Mouse (Mus musculus) v-Abl transformed pro-B cells (cell line): Measurements from ENCODE around the gene Igf1r.

ENCODE experiments used
- in situ Hi-C, 2 experiments: fragments of 400-800 bp; cut with MboI; formaldehyde crosslinking; loops; one replicate each; pipeline ENCODE4 v1.15.1; 2025; ENCODE audit not compliant: unreplicated experiment in 2 of 2

The Igf1r gene

DNA sequence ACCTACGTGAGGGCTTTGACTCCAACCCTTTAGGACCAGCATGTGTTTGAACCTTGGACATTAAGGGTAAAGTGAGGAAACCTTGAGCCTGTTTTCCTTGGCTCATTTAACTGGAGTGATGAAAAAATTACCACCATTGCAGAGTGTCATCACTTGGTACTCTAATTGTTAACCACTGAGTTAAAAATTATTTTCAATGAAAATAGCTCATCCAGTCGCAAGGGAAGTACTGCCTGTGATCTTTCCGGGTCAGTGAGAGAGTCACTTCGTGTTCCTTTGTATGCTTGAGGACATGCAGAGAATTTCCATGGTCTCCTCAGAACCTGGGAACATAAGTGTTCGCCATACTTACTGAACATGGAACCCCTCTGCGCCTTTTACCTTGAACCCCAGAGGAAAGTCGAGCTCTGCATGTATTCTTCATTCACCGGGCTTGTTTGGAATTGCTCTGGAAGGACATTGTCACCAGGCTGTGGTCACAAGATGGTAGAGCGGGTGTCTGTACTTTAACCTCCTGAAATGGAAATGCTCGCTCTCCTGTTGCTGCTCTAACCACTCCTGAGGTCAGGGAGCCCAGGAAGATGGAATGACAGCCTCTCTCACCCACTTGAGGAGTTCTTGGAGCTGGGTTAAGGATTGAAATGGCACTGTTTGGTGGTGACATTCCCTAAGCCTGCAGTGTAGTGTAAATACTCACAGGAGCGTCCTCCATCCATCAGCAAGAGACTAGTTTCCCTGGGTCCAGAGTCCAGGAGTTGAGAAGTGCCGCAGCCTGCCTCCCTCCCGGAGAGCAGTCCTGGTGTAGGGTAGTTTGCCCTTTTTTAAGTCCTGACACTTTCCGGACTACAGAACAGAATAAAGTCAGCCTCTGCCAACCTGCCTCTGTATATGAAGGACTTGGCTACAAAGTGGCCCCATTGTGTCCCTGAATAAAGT lies 120.2 kb downstream of the Igf1r start:
- in situ Hi-C loops, result no loop called here

DNA sequence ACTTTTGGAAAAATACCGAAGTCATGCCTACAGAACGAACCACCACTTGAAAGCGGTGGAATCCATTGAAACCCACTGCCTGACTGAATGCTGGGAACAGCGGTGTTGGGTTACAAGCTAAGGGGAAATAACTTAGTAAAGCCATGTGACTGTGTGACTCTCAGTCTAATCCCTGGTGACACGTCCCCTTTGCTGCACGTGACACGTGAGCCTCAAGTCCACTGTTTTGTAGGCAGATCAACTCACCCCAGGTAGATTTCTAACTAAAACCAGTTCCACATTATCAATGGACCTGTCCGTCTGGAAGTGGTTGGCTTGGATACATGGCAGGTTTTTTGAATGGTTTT lies 120.8 kb downstream of the Igf1r start:
- in situ Hi-C loops, result no loop called here

DNA sequence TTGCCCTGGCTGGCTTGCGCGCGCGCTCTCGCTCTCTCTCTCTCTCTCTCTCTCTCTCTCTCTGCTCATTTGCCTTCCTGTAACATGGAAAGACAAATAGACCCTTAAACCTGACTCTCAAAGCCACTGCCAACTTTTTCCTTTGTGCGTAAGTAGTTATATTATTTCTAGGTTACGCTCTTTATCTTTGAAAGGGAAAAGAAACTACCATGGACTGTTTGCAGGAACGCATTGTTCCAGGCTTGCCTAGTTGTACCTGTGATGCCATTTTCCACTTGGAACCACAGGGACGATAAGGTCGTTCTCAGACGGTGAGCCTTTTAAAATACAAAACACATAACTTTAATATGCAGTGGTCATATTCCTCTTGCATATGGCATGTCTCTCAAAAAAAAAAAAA lies 122.1 kb downstream of the Igf1r start:
- in situ Hi-C loops, result no loop called here

DNA sequence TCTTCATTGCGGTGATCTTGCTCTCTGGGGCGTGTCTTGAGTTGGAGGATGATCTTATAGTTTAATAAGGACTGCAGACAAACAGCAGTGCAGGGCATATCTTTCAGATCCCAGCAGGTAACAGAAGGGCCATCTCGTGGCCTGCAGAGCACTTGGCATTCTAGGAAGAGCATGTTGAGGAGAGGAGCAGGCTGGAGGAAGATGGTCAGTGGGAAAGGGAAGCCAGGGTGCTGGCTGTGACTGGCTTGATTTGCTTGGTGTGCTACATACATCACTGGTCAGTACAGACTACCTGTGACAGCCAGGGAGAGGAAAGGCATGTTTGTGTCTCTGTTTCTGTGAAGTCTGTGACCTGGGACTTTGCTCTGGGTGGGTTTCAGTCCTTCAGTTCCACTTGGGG lies 122.8 kb downstream of the Igf1r start:
- in situ Hi-C loops, result no loop called here

DNA sequence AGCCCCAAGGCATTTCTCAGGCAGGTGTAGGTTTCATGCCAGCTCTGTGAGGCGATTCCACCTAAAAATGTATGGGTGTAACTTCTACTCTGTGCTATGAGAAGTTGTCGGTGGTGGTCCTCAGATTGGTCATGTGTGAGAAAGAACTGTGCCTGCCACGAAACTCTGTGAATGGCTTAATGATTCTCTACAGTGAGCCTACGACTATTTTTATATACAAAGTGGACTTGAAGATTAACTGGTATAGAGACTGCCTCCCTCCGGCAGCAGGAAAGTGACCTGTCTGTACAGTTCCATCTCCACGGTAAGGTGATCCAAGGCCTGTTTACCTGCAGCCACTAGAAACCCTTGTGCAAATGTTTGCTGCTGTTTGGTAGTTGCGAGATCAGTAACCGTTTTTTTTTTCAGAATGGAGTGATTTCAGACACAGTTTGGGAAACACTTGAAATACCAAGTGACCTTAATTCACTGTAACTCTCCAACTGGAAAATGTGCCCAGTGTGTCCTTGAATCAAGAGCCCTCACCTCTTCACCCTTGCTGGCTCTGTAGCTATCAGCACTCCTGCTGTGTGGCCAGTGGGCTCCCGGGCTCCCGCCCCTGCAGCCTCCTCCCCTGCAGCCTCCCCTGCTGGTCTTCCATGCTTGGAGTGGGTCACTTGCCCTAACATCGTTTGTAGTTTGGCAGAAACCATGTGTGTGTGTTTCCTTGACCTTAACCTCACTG lies 127.7 kb downstream of the Igf1r start:
- in situ Hi-C loops, result no loop called here

DNA sequence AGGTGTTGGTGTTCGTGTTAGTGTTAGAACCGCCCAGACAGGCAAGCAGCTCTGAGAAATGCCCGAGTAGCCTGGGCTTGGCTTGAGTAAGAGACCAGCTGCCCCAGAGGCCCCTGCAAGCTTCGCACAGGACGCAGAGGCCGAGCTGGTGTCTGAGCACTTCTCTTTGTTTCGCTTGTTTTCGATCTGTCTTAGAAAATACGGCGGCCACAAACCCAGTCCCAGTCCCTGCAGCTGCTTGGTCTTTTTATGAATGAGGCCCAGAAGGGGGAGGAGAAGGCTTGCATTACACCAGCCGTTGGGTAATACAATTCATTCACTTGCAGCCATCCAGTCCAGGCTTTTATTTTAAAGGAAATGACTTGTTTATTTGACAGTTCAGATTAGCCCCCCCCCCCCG lies 132.7 kb downstream of the Igf1r start:
- in situ Hi-C loops, result no loop called here

DNA sequence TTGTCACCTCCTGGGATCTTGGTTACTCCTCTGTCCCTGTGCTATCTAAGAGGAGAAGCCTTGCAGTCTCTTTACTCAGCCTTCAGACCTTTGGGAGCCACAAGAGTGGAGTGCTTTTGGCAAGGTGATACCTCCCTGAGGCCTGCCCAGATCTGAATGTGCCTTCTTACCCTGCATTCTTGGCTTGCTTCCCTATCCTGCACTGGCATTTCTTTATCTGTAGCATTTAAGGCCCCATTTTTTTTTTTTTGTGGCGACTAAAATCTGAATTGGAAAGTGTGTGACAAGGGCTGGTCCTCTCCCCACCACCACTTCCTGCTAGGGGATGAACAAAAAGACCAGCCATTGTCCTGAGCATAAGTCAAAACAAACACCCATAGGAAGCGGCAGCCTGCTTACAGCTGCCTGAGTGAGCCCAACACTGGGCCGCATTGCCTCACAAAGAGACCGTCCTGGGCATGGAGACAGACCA lies 133.3 kb downstream of the Igf1r start:
- in situ Hi-C loops, result no loop called here

DNA sequence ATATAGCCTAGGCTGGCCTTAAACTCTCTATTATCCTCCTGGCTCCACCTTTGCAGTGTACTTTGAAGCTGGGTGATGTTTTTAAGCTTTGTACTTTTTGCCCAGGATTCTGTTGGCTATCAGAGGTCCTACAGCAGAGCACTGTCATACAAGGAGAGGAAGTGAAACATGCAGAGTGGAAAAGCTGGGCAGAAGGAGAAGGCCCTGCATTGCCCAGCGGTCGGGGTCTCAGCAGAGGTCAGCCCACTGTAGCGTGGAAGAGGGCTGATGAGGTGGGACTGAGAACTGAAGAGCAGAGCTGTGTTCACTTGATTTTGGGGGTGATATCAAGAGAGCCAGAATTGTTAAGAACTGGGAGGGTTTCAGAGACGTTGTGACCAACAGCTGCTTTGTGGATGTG lies 134.9 kb downstream of the Igf1r start:
- in situ Hi-C loops, result no loop called here

DNA sequence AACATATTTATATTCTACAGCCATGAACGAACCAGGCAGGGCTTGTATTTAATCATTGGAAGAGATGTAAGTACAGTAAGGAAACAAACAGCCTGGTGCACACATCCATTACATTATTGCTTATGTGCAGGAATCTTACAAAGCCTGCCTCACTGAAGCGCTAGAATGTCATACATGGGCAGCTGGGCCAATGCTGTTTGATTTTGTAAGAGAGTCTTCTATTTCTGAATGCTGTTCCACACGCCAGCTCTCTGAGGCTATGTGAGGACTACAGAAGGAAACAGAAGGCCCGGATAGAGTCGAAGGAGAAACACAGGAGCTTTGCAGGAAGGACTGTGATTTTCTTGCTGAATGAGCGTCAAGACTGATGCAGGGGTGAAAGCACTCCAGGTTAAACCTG lies 136.2 kb downstream of the Igf1r start:
- in situ Hi-C loops, result no loop called here

DNA sequence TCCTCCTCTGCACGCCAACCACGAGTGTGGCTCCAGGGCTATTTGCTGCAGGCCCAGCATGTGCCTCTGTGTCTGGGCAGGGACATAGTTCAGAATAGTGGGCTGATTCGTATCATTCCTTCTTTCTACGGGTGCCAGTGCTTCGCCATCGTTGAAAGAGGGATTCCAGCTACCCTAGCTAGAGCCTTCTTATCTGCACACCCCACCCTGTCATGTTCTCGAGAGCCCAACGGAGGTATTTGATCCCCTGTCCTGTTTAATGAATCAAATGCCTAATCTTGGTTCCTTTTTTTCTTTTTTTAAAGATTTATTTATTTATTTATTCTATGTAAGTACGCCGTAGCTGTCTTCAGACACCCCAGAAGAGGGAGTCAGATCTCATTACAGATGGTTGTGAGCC lies 137.1 kb downstream of the Igf1r start:
- in situ Hi-C loops, result no loop called here

DNA sequence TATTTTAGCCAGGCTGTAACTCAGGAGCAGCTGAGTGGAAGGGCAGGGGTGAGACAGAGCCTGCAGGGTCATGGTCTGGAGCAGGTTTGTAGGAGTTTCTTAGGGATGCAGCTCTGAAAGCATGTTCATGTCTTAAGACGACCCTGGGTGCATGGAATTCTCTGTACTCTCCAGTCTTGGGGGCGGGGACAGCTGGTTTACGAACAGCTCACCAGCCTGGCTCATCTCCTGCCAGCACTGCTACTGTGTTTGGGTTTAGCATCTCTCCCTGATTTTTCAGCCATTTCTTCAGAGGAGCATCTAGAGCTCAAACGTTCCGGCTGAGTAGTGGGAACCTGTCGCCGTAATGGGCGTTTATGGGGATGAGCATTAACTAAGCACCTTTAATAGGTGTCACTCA lies 137.9 kb downstream of the Igf1r start:
- in situ Hi-C loops, result no loop called here

DNA sequence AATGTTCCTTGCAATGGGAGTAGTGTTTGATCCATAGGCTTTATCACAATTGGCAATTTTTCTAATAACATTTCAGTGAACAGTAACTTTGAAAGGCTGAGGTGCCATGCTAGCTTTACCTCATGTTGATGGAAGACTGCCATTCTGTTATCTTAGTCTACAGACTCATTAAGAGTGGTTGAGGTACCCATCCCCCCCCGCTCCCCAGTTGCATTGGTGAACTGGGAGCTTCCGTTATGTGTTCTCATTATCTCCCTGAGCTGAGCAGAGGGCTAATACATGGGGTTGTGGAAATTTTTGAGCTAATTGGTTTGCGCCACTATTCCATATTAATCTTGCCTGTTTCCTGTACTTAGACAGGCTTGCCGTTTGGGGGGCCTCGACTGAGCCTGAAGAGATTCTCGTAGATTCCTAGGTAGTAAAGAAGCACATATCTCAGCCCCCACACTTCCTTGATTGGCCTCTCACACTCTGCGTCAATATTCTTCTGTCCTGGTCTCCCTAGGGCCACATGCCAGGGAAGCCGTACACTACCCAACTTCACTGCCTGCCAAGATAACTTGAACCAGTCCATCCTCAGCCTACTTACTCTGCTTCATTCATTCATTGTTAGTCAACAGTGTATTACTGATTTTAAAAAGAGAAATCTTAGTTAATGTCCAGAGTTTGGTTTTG lies 139.8 kb downstream of the Igf1r start:
- in situ Hi-C loops, result no loop called here

DNA sequence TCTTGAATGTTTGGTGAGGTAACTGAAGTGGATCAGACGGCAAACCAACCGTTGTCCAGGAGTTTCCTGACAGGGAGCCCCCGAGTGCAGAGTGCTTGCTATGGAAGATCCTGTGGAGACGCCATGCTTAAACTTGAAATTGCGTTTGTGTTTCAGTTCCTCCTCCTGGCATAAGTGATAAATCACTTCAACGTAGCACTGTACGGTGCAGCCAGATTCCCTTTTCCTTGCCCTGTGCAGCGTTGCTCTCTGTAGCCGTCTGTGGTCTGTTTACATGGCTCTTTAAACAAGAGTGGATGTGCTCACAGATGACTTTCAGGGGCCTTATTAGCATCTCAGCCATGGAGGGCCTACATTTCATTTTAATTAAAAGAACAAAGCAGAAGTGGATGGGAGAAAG lies 141.2 kb downstream of the Igf1r start:
- in situ Hi-C loops, result no loop called here

DNA sequence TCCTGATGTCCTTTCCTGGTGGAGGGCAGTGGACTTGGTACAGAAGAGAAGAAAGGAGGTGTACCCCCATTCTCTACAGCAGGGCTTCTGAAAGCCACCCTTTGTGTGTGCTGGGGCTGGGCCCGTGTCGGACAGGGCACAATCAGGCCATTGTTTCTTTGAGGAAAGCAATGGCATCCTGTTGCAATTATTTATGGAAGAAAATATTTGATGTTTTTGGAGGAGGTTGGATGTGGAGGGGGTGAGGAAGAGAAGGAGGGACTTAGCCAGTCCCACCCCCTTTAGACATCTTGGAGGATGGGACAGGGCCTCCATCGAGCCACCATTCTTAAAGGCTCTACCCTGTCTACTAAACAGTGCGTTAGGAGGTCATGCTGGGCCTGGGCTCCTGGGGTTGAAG lies 142.9 kb downstream of the Igf1r start:
- in situ Hi-C loops, result no loop called here

DNA sequence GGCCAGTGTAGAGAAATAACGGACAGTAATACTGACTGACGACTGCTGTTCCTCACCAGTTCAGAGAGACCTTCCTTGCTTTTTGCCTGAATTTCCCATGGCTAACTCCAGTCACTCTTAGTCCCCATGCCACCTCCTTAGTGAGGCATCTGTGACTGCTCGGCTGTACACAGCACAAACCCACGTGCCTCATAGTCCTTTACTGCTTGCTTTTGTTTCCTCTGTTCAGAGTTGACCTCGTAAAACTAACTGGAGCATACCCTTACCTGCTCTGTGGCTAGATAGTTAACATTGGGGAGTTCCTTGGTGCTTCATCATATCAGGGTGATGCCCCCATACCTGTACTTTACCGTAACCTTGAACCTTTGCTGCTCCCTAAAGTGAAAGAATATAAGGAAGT lies 143.8 kb downstream of the Igf1r start:
- in situ Hi-C loops, result no loop called here

DNA sequence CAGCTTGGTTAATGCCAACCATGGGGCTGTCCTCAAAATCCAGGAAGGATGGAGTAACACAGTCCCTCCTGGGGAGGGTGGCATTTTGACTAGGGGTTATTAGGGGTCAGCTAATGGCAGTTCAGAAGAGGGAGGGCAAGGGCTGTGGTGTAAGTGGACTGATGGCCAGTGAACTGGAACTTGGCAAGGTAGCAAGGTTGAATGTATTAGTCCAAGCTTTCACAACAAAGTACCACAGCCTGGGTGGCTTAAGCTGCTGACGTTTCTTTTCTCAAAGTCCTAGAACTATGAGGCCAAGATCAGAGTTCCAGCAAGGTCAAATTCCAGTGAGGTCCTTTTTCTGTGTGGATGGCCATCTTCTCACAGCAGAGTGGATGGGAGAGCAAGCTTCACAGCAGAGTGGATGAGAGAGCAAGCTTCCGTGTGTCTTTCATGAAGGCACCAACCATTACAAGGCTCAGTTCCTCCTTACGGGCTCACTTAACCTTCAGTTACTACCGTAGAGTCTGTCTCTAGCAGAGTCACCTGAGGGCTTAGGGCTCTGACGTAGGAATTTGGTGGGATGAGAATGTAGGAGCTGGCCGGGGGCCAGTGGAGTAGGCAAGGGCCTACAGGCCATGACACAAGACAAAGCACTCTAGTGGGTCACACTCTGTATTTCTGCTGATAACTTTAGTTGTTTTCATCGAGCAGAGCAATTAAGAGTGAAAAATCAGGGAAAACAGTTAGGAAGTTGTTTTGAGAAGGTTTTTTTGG lies 144.6 kb downstream of the Igf1r start:
- in situ Hi-C loops, result no loop called here

DNA sequence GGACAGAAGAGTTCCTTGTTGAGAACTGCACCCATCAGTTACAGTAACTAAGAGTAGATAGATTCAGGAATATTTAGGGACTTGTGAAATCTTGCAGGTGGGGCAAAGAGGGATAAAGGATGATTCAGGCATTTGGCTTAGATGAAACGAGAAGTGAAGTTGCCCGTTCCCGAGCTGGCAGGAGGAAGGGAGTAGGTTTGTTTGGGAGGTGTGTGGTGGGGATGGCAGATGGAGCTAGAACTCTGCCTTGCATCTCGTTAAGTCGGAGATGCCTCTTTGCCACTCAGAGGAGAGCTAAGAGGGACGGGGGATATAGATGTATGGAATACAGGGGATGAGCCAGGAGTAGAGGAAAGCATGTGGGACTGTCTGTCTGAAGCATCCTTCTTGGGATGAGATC lies 145.5 kb downstream of the Igf1r start:
- in situ Hi-C loops, result no loop called here

DNA sequence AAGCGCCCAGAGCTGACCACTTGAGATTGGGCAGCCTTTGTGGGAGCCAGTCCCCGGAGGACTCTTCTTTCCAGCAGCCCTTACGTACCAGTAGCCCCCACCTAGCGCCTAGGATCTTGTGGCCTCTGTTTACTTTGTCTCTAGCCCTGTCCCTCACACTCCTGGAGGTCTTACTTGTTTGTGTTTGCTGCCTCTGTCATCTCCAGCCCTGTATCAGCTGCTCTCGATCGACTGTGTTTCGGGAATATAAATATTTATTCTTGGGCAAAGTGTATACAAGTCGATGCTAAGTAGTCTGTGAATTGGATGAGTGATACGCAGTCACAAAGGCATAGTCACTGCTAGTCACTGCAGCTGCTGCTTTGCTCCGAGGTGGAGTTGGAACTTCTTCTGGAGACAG lies 147.8 kb downstream of the Igf1r start:
- in situ Hi-C loops, result no loop called here

DNA sequence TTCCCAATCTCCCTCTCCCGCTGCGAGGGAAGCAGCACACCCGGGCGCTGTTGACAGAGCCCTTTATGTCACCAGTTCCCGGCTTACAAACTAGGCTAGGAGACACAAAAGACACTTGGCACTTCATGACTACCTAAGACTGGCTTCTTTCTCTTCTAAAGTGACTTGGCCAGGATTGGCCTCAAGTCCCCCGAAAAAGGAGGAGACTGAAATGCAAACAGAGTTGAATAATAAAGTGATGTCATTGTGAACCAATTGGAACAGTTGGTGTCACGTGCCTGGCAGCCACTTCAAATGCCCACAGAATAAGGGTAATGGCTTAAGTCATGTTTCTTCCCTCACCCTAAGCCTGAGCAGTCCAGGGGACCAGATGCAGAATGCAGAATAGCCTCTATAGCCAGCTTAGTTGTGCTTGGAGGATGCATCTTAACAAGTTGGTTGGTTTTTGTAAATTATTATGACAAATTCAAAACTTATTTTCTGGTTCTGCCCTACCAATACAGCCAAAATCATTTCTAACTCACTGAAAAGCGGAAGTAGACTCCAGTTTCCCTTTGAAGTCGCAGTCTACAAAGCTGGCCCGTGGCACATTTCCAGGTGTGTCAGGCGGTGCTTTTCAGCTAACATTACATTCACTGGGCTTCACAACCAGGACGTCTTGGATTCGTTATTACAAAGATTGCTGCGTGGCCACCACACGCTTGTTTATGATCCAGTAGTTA lies 150.0 kb downstream of the Igf1r start:
- in situ Hi-C loops, result no loop called here

DNA sequence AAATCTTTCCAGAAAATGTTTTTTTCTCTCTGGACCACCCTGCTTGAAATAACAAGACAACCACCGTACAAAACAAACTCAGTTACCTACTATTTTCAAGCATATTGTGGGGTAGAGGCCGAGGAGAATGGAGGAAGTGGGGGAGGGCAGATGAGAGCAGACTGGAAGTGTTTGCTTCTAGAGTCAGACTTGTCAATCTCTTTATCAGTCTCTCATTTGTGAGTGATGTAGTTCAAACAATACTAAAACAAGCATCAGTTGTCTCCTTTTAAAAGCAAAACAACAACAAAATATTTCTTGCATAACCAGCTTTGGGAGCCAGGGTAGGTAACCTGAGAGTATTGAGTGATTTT lies 150.5 kb downstream of the Igf1r start:
- in situ Hi-C loops, result no loop called here
